Mouse (Mus musculus) midbrain, embryonic 12.5 days (tissue): ENCODE measurements around the gene Coq10a. TPM values are rescaled to one million over a fixed set of nuclear protein-coding genes. Genes with fewer than 3 reads are reported as not detected.

ENCODE experiments used
- ATAC-seq: fragments of 200-750 bp; cut with Nextera tagmentation; 2 replicates; pipeline ENCODE4 v1.8.0; 2017; ENCODE audit warnings: low read depth, moderate TSS enrichment, moderate library complexity; ENCODE audit not compliant: low FRiP score
- H3K27ac ChIP-seq: fragments of 300-500 bp; sonication (generic); replicated peaks from 2 replicates; pipeline ENCODE4 v1.5.1; 2016; ENCODE audit warnings: mild to moderate bottlenecking
- H3K27me3 ChIP-seq: fragments of 300-500 bp; sonication (generic); 2 replicates; pipeline ENCODE4 v1.6.1; 2016; ENCODE audit warnings: mild to moderate bottlenecking
- H3K36me3 ChIP-seq: fragments of 300-500 bp; sonication (generic); 2 replicates; pipeline ENCODE4 v1.6.1; 2016
- H3K4me1 ChIP-seq: fragments of 300-500 bp; sonication (generic); 2 replicates; pipeline ENCODE4 v1.6.1; 2016
- H3K4me2 ChIP-seq: fragments of 300-500 bp; sonication (generic); replicated peaks from 2 replicates; pipeline ENCODE4 v1.6.1; 2016; ENCODE audit warnings: mild to moderate bottlenecking, moderate library complexity
- H3K4me3 ChIP-seq: fragments of 300-500 bp; sonication (generic); 2 replicates; pipeline ENCODE4 v1.5.1; 2016; ENCODE audit warnings: mild to moderate bottlenecking
- H3K9ac ChIP-seq: fragments of 300-500 bp; sonication (generic); replicated peaks from 2 replicates; pipeline ENCODE4 v1.6.1; 2016; ENCODE audit warnings: mild to moderate bottlenecking, moderate library complexity
- H3K9me3 ChIP-seq: fragments of 300-500 bp; sonication (generic); 2 replicates; pipeline ENCODE4 v1.6.1; 2016; ENCODE audit warnings: mild to moderate bottlenecking
- WGBS: fragments of 180-500 bp; shearing (Covaris S2); methylation state at CpG from one replicate; pipeline ENCODE4 v1.1.7; 2016; 5-methylcytosine and 5-hydroxymethylcytosine counted together
- polyA plus RNA-seq: library from polyadenylated mRNA; unstranded; fragments of >200 nt; fragmentation: Nextera tagmentation; extraction: Ambion mirVana; gene quantifications from 2 replicates; pipeline ENCODE4 v1.2.1, GENCODE M21; 2016

Coq10a gene
- polyA plus RNA-seq, 1 experiment from 2014 or later = 28.6 TPM

- ATAC-seq = no peak
- Histone ChIP-seq H3K4me1 (peaks cover 13% of the 10 kb centered on the region), H3K4me2 (no peak overlapping the region), H3K36me3 (peaks cover 26% of the 10 kb centered on the region), H3K27me3 (no peaks in the 10 kb centered on the region), H3K9me3 (no peaks in the 10 kb centered on the region), H3K27ac (no peak overlapping the region), H3K4me3 (no peak overlapping the region), H3K9ac (no peak overlapping the region)
- WGBS = 80% methylated on average over 9 of the region's 9 CpGs
Measured at GRCm38 (mm10) chr10:128401638-128402037, 32.8 kb upstream of the Coq10a start.

DNA sequence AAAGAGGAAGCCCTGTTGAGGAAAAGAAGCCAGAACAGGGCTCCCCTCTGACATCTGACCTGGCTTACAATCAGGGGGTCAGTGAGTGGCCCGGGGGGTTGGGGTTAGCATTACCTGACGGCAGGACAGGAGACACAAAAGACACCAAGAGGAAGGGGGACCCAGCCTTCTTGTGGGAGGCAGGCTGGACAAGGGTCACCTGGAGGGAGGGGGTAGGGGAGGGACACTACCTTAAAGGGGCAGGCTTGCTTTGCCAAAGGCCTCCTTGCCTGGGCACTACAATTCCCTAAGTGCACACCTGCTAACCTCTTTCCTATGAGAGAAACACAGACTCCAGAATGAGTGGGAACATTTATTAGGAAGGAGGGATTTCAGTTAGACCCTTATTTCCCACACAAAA, 32.3 kb upstream of the Coq10a start, which contains the start of gene Slc39a5:
Slc39a5 (minus strand) TSS at position 174 of the 400 bp plus-strand sequence.
- 26% methylated on average over 2 of the region's 2 CpGs for WGBS
- no peak for ATAC-seq

GRCm38 (mm10) chr10:128400338-128400737, 31.5 kb upstream of the Coq10a start:
- H3K4me1 ChIP-seq = peaks cover 13% of the 10 kb centered on the region
- no peak overlapping the region for H3K4me2 ChIP-seq
- H3K27me3 ChIP-seq = no peaks in the 10 kb centered on the region
- no peak overlapping the region for H3K4me3 ChIP-seq
- ATAC-seq = no peak
- H3K36me3 ChIP-seq = peaks cover 17% of the 10 kb centered on the region
- WGBS = 39% methylated on average over 5 of the region's 5 CpGs
- H3K9ac ChIP-seq = no peak overlapping the region
- H3K9me3 ChIP-seq = no peaks in the 10 kb centered on the region
- H3K27ac ChIP-seq = 0 out of 2 replicates have a peak overlapping the region, but pooled peaks have one; percentile 6

More for the DNA sequence above, 32.3 kb upstream of the Coq10a start, which contains the start of gene Slc39a5:
- H3K9ac ChIP-seq = no peak within 1 kb of the TSS
- H3K4me3 ChIP-seq = no peak within 1 kb of the TSS
- H3K4me2 ChIP-seq = no peak within 1 kb of the TSS
- H3K27ac ChIP-seq = 0 out of 2 replicates have a peak within 1 kb of the TSS, but pooled peaks have one; percentile 6
- no peaks in the 10 kb centered on the region for H3K27me3 ChIP-seq
- H3K4me1 ChIP-seq = peaks cover 13% of the 10 kb centered on the region
- no peaks in the 10 kb centered on the region for H3K9me3 ChIP-seq
- H3K36me3 ChIP-seq = peaks cover 24% of the 10 kb centered on the region

DNA sequence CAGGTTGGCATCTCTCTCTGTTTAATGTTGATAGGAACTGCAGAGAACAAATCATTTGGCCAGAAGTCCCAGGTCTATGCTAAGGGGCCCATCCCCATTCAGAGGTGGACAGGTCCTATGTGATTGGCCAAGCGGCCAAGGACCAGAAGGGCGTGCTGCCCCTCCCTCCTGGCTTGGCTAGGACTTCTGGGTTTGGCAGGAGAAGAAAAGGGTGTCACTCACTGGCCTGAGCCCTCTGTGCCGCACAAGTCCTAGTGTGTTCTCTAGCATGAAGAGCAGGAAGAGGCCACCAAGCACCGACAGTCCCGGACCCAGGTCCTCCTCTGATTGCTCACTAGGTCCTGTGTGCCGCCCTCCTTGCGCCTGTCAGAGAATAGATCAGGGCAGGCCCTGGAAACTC, 28.7 kb upstream of the Coq10a start:
- peak overlapping the region; percentile 54; the same call in 1 of the 2 replicates for H3K27ac ChIP-seq
- peaks cover 28% of the 10 kb centered on the region for H3K36me3 ChIP-seq
- H3K9ac ChIP-seq = peak overlapping the region; percentile 21; the same call in 1 of the 2 replicates
- ATAC-seq = peak; percentile 7; the same call in 1 of the 2 replicates
- peaks cover 21% of the 10 kb centered on the region for H3K4me1 ChIP-seq
- 68% methylated on average over 7 of the region's 7 CpGs for WGBS
- no peak overlapping the region for H3K4me2 ChIP-seq
- H3K27me3 ChIP-seq = no peaks in the 10 kb centered on the region
- no peak overlapping the region for H3K4me3 ChIP-seq
- no peaks in the 10 kb centered on the region for H3K9me3 ChIP-seq

GRCm38 (mm10) chr10:128396716-128397264, 28.0 kb upstream of the Coq10a start:
- 72% methylated on average over 10 of the region's 10 CpGs for WGBS
- Histone ChIP-seq H3K4me1 (peaks cover 21% of the 10 kb centered on the region), H3K4me3 (no peak overlapping the region), H3K9ac (no peak overlapping the region), H3K27ac (0 out of 2 replicates have a peak overlapping the region, but pooled peaks have one; percentile 0), H3K9me3 (no peaks in the 10 kb centered on the region), H3K36me3 (peaks cover 35% of the 10 kb centered on the region), H3K27me3 (no peaks in the 10 kb centered on the region), H3K4me2 (no peak overlapping the region)
- ATAC-seq = no peak

DNA sequence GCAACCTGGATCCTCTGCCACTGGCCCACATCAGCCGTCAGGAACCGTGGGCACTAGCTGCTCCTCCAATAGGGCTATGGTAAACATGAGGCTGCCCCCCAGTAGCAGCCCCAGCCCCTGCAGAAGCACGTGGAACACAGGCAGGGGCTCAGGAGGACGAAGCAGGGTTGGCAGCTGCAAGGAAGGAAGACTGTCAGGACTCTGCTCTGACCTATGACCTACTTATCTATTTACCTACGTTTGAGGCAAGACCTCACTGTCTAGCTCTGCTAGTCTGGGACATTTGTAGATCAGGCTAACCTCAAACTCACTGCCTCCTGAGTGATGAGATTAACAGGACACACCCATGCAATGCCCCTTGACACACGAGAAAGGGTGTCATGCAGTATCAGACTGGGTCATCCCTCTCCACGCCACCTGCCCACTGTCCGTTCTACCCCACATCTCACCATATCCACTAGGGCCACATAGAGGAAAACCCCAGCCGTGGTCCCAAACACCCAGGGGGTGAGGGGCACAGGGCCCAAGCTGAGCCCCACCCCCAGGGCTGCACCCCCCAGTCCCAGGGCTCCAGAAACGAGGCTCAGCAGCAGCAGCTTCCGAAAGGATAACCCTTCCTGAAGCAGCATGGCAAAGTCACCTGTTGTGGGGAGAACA, 27.3 kb upstream of the Coq10a start:
- no peak overlapping the region for H3K4me3 ChIP-seq
- H3K4me2 ChIP-seq = no peak overlapping the region
- no peak overlapping the region for H3K9ac ChIP-seq
- H3K9me3 ChIP-seq = no peaks in the 10 kb centered on the region
- no peak for ATAC-seq
- peaks cover 21% of the 10 kb centered on the region for H3K4me1 ChIP-seq
- WGBS = 68% methylated on average over 11 of the region's 11 CpGs
- 0 out of 2 replicates have a peak overlapping the region, but pooled peaks have one; percentile 0 for H3K27ac ChIP-seq
- H3K27me3 ChIP-seq = no peaks in the 10 kb centered on the region
- H3K36me3 ChIP-seq = peaks cover 36% of the 10 kb centered on the region

GRCm38 (mm10) chr10:128391850-128392249, 23.1 kb upstream of the Coq10a start:
- Histone ChIP-seq H3K27ac (no peak overlapping the region), H3K36me3 (peaks cover 76% of the 10 kb centered on the region), H3K4me1 (peaks cover 9% of the 10 kb centered on the region; the same call in 1 of the 2 replicates), H3K9me3 (no peaks in the 10 kb centered on the region), H3K9ac (no peak overlapping the region), H3K4me2 (no peak overlapping the region), H3K4me3 (no peak overlapping the region), H3K27me3 (no peaks in the 10 kb centered on the region)
- 86% methylated on average over 6 of the region's 6 CpGs for WGBS
- no peak for ATAC-seq

DNA sequence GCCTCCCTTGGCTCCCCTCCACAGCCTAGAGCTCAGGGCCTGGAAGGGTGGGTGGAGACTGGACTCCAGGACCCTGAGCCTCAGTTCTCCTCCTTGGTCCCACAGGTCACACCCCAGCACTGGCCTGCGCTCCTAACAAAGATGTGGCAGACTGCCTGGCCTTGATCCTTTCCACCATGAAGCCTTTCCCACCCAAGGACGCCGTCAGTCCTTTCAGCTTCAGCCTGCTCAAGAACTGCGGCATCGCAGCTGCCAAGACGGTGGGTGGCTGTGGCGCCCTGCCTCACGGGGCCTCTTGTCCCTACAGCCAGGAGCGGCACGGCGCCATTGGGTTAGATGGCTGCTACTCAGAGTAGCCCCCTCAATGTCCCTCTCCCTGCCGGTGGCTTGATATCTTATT, 21.6 kb upstream of the Coq10a start:
- ATAC-seq = no peak
- H3K9ac ChIP-seq = no peak overlapping the region
- WGBS = 89% methylated on average over 12 of the region's 12 CpGs
- no peak overlapping the region for H3K4me2 ChIP-seq
- H3K4me1 ChIP-seq = peaks cover 8% of the 10 kb centered on the region; the same call in 1 of the 2 replicates
- H3K4me3 ChIP-seq = no peak overlapping the region
- H3K9me3 ChIP-seq = no peaks in the 10 kb centered on the region
- H3K27me3 ChIP-seq = no peaks in the 10 kb centered on the region
- H3K36me3 ChIP-seq = peaks cover 85% of the 10 kb centered on the region
- H3K27ac ChIP-seq = no peak overlapping the region

- H3K9ac ChIP-seq = no peak overlapping the region
- H3K27me3 ChIP-seq = no peaks in the 10 kb centered on the region
- H3K36me3 ChIP-seq = peaks cover 93% of the 10 kb centered on the region
- no peaks in the 10 kb centered on the region for H3K9me3 ChIP-seq
- H3K27ac ChIP-seq = no peak overlapping the region
- H3K4me3 ChIP-seq = no peak overlapping the region
- no peak for ATAC-seq
- H3K4me1 ChIP-seq = peaks cover 8% of the 10 kb centered on the region; the same call in 1 of the 2 replicates
- no peak overlapping the region for H3K4me2 ChIP-seq
- WGBS = 92% methylated on average over 6 of the region's 6 CpGs
Measured at GRCm38 (mm10) chr10:128389570-128389969, 20.8 kb upstream of the Coq10a start.

- no peak overlapping the region for H3K4me2 ChIP-seq
- ATAC-seq = no peak
- WGBS = 90% methylated on average over 14 of the region's 14 CpGs
- peaks cover 99% of the 10 kb centered on the region for H3K36me3 ChIP-seq
- H3K27me3 ChIP-seq = no peaks in the 10 kb centered on the region
- H3K9ac ChIP-seq = no peak overlapping the region
- H3K4me3 ChIP-seq = no peak overlapping the region
- no peak overlapping the region for H3K27ac ChIP-seq
- no peaks in the 10 kb centered on the region for H3K9me3 ChIP-seq
- peaks cover 7% of the 10 kb centered on the region; the same call in 1 of the 2 replicates for H3K4me1 ChIP-seq
Measured at GRCm38 (mm10) chr10:128388941-128389340, 20.1 kb upstream of the Coq10a start.

GRCm38 (mm10) chr10:128385902-128386301, 17.1 kb upstream of the Coq10a start:
- Histone ChIP-seq H3K4me1 (no peaks in the 10 kb centered on the region), H3K27me3 (no peaks in the 10 kb centered on the region), H3K9me3 (no peaks in the 10 kb centered on the region), H3K36me3 (peaks cover 98% of the 10 kb centered on the region), H3K27ac (no peak overlapping the region), H3K9ac (no peak overlapping the region), H3K4me3 (no peak overlapping the region), H3K4me2 (no peak overlapping the region)
- no peak for ATAC-seq
- 93% methylated on average over 7 of the region's 7 CpGs for WGBS

DNA sequence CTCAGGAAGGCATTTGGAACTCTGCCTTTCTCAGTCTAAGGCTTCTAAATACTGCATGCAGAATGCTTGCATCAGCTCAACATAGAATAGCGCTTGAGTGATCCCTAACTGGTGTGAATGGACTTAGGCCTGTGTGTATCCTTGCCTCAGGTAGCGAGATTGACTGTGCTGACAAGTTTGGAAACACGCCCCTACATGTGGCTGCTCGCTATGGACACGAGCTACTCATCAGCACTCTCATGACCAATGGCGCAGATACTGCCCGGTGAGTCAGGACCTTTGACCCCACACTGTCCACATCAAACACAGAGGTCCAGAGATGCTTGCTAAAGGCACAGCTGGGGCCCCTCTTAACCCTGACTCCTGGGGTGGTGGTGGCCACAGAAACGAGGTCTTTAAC, 13.7 kb upstream of the Coq10a start:
- H3K9me3 ChIP-seq = no peaks in the 10 kb centered on the region
- H3K4me3 ChIP-seq = no peak overlapping the region
- H3K4me1 ChIP-seq = peaks cover 17% of the 10 kb centered on the region
- H3K27me3 ChIP-seq = no peaks in the 10 kb centered on the region
- WGBS = 88% methylated on average over 8 of the region's 8 CpGs
- no peak for ATAC-seq
- no peak overlapping the region for H3K9ac ChIP-seq
- H3K4me2 ChIP-seq = no peak overlapping the region
- H3K27ac ChIP-seq = no peak overlapping the region
- peaks cover 87% of the 10 kb centered on the region for H3K36me3 ChIP-seq
